Mouse (Mus musculus) G1E (cell line): ENCODE data around the gene Tor1b.

Source experiments
- CTCF ChIP-seq: IDR thresholded peaks from 2 replicates; pipeline ENCODE4 v1.5.1; 2012; ENCODE audit warnings: low read depth, low read length, inconsistent platforms, mixed read lengths
- GATA1 ChIP-seq: IDR thresholded peaks from 2 replicates; pipeline ENCODE4 v1.6.1; 2012; ENCODE audit warnings: borderline replicate concordance, low read length, inconsistent platforms, mixed read lengths
- TAL1 ChIP-seq: conservative IDR thresholded peaks from 2 replicates; pipeline ENCODE4 v1.6.1; 2012; ENCODE audit warnings: low read depth, low read length, inconsistent platforms, mixed read lengths

GRCm38 (mm10) chr2:30959856-30960255, 7.1 kb downstream of the Tor1b start:
- TF ChIP-seq CTCF, result no peak
- no peak for TF ChIP-seq GATA1
- TF ChIP-seq TAL1, result no peak
